Mouse (Mus musculus) bone marrow macrophage, adult 2 months (primary cell): ENCODE data around the gene Bod1l.

Source experiments
- CTCF ChIP-seq: IDR thresholded peaks from 2 replicates; pipeline ENCODE4 v1.5.1; 2012; ENCODE audit warnings: low read depth, mild to moderate bottlenecking, low read length, moderate library complexity
- POLR2A ChIP-seq: IDR thresholded peaks from 2 replicates; pipeline ENCODE4 v1.6.1; 2012; ENCODE audit warnings: mild to moderate bottlenecking, low read depth, low read length, borderline replicate concordance

GRCm38 (mm10) chr5:41775273-41775672 lies 68.8 kb downstream of the Bod1l start:
- TF ChIP-seq CTCF (no peak), POLR2A (no peak)
